Mouse (Mus musculus) stomach, postnatal 0 days (tissue): ENCODE results near the gene AC134908.4.

Experiments
- CTCF ChIP-seq: IDR thresholded peaks from 2 replicates; pipeline ENCODE4 v1.5.1; 2016; ENCODE audit warnings: antibody characterized with exemption, low read depth, mild to moderate bottlenecking, moderate library complexity
- EP300 ChIP-seq: optimal IDR thresholded peaks from 2 replicates; pipeline ENCODE3; 2016; ENCODE audit warnings: antibody characterized with exemption

DNA sequence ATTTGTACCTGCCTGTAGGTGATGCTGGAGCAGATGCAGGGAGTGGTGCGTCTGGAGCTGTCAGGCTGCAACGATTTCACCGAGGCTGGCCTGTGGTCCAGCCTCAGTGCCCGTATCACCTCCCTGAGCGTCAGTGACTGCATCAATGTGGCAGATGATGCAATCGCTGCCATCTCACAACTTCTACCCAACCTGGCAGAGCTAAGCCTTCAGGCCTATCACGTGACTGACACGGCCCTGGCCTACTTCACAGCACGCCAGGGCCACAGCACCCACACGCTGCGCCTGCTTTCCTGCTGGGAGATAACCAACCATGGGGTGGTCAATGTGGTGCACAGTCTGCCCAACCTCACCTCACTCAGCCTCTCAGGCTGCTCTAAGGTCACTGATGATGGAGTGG lies 22.2 kb upstream of the AC134908.4 start:
- TF ChIP-seq EP300 (no peak), CTCF (no peak)
